Mouse (Mus musculus): ENCODE data around the gene Gm20388. TPM values are rescaled to one million over a fixed set of nuclear protein-coding genes. Genes with fewer than 3 reads are reported as not detected.
A peak's percentile ranks its signal among the peaks of the same experiment; 100 is the strongest.
"Not testable (repeated sequence)": the region's sequence is repeated elsewhere in the genome, so short reads cannot be mapped to it uniquely, and the experiment has no call there.

The Gm20388 gene
- polyA plus RNA-seq, 1 experiment from 2014 or later: 7.4 TPM

DNA sequence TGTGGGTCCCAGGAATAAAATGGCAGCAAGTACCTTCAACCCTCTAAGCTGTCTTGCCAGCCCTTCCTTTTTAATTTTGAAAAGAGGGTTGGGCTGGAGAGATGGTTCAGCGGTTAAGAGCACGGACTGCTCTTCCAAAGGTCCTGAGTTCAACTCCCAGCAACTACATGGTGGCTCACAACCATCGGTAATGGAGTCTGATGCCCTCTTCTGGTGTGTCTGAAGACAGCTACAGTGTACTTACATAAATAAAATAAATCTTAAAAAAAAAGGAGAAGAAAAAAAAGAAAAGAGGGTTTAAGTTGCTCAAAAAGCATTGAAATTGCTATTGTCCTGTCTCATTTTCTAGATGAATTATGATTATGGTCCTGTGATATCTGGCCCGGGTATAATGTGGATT lies 3190.6 kb downstream of the Gm20388 start:
- Histone ChIP-seq H3K9me3 (replicated peaks; ENCODE audit: control insufficient read depth, low read length) (no peaks in the 10 kb centered on the region), H3K36me3 (ENCODE audit: control insufficient read depth, insufficient read depth, low read length) (peaks cover 6% of the 10 kb centered on the region), H3K4me1 (ENCODE audit: control insufficient read depth, insufficient read depth, low read length) (peaks cover 11% of the 10 kb centered on the region; the same call in 1 of the 2 replicates), H3K4me2 (ENCODE audit: low read depth, low read length) (peak overlapping the region; percentile 65), H3K9ac (ENCODE audit: low read length) (no peak overlapping the region), H3K27ac (ENCODE audit: low read length) (no peak overlapping the region), H3K27me3 (ENCODE audit: control insufficient read depth, insufficient read depth, low read length) (no peaks in the 10 kb centered on the region), H3K4me3 (replicated peaks; ENCODE audit: low read length) (no peak overlapping the region)
- ATAC-seq (ENCODE audit: insufficient read depth, low FRiP score): no peak
- WGBS: 72% methylated on average over 4 of the region's 4 CpGs

GRCm38 (mm10) chr8:123101735-123102685 lies 3191.4 kb downstream of the Gm20388 start, which contains the start of gene Rpl13:
TSS of gene Rpl13 (plus strand) at chr8:123102350.
- no peaks in the 10 kb centered on the region for H3K27me3 ChIP-seq (ENCODE audit: control insufficient read depth, insufficient read depth, low read length)
- H3K9ac ChIP-seq (ENCODE audit: low read length): peak within 1 kb of the TSS; percentile 95
- peak within 1 kb of the TSS; percentile 93 for H3K4me2 ChIP-seq (ENCODE audit: low read depth, low read length)
- no peaks in the 10 kb centered on the region for H3K9me3 ChIP-seq (replicated peaks; ENCODE audit: control insufficient read depth, low read length)
- ATAC-seq (ENCODE audit: insufficient read depth, low FRiP score): peak; percentile 95
- H3K36me3 ChIP-seq (ENCODE audit: control insufficient read depth, insufficient read depth, low read length): peaks cover 6% of the 10 kb centered on the region
- under 1% methylated on average over 56 of the region's 56 CpGs for WGBS
- H3K27ac ChIP-seq (ENCODE audit: low read length): peak within 1 kb of the TSS; percentile 93
- H3K4me1 ChIP-seq (ENCODE audit: control insufficient read depth, insufficient read depth, low read length): peaks cover 11% of the 10 kb centered on the region; the same call in 1 of the 2 replicates
- H3K4me3 ChIP-seq (replicated peaks; ENCODE audit: low read length): peak within 1 kb of the TSS; percentile 77

GRCm38 (mm10) chr8:123102855-123103254 lies 3192.2 kb downstream of the Gm20388 start:
- H3K27ac ChIP-seq (ENCODE audit: low read length): peak overlapping the region; percentile 93
- not testable (repeated sequence) for H3K9me3 ChIP-seq (replicated peaks; ENCODE audit: control insufficient read depth, low read length); H3K27me3 ChIP-seq (ENCODE audit: control insufficient read depth, insufficient read depth, low read length); H3K36me3 ChIP-seq (ENCODE audit: control insufficient read depth, insufficient read depth, low read length); ATAC-seq (ENCODE audit: insufficient read depth, low FRiP score)
- H3K4me3 ChIP-seq (replicated peaks; ENCODE audit: low read length): peak overlapping the region; percentile 77
- peak overlapping the region; percentile 95 for H3K9ac ChIP-seq (ENCODE audit: low read length)
- H3K4me2 ChIP-seq (ENCODE audit: low read depth, low read length): peak overlapping the region; percentile 93
- WGBS: 0% methylated on average over 26 of the region's 26 CpGs
- H3K4me1 ChIP-seq (ENCODE audit: control insufficient read depth, insufficient read depth, low read length): peaks cover 11% of the 10 kb centered on the region; the same call in 1 of the 2 replicates

DNA sequence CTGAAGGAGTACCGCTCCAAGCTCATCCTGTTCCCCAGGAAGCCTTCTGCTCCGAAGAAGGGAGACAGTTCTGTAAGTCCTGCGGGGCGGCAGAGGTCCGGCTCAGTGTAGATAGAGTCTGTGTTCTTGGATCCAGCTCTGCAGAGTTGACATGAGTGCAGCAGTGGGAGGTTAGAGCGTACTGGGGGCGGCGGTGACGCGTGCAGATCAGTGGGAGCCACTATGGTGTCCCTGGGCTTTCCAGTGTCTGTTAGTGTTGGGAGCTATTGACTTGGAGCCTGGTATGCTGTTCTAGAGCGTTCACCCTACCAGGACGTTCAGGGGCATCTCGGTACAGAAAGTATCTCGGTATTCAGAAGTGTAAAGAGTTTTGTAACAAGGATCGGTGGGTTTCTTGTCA lies 3192.6 kb downstream of the Gm20388 start:
- Histone ChIP-seq H3K9ac (ENCODE audit: low read length) (peak overlapping the region; percentile 95), H3K4me3 (replicated peaks; ENCODE audit: low read length) (peak overlapping the region; percentile 77), H3K4me1 (ENCODE audit: control insufficient read depth, insufficient read depth, low read length) (peaks cover 11% of the 10 kb centered on the region; the same call in 1 of the 2 replicates), H3K36me3 (ENCODE audit: control insufficient read depth, insufficient read depth, low read length) (peaks cover 6% of the 10 kb centered on the region), H3K9me3 (replicated peaks; ENCODE audit: control insufficient read depth, low read length) (no peaks in the 10 kb centered on the region), H3K27ac (ENCODE audit: low read length) (peak overlapping the region; percentile 93), H3K27me3 (ENCODE audit: control insufficient read depth, insufficient read depth, low read length) (no peaks in the 10 kb centered on the region), H3K4me2 (ENCODE audit: low read depth, low read length) (peak overlapping the region; percentile 93)
- 13% methylated on average over 14 of the region's 15 CpGs for WGBS
- no peak for ATAC-seq (ENCODE audit: insufficient read depth, low FRiP score)

DNA sequence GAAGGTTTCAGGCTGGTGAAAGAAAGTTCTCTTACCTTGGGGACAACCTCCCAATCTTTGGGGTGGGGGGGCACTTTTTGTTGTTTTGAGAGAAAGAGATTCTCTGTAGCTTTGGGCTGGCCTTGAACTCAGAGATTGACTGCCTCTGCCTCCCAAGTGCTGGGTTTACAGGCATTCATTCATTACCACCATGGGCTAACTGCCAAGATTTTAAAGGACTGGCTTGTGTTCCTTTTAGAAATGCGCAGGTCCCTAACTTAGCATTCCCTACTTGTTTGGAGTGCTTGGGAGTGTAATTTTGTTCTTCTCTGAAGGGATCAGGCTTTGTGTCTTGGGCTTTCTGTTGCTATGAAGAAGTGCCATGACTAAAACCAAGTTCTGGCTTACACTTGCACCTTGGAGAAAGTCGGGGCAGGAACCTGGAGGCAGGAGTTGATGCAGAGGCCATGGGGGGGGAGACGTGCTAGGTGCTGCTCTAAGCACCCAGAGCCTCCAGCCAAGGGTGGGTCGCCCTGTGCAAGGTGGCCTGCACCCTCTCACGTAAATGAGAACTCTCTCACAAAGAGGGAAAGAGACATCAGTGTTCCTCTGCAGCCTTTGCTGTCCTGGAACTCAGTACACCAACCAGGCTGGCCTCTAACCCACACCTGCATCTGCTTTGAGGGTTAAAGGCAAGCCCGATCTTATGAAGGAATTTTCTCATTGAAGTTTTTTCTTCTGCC lies 3193.6 kb downstream of the Gm20388 start:
- H3K4me2 ChIP-seq (ENCODE audit: low read depth, low read length): peak overlapping the region; percentile 93
- H3K9ac ChIP-seq (ENCODE audit: low read length): peak overlapping the region; percentile 95; the same call in 1 of the 2 replicates
- H3K27me3 ChIP-seq (ENCODE audit: control insufficient read depth, insufficient read depth, low read length): no peaks in the 10 kb centered on the region
- peak overlapping the region; percentile 77 for H3K4me3 ChIP-seq (replicated peaks; ENCODE audit: low read length)
- peaks cover 11% of the 10 kb centered on the region; the same call in 1 of the 2 replicates for H3K4me1 ChIP-seq (ENCODE audit: control insufficient read depth, insufficient read depth, low read length)
- ATAC-seq (ENCODE audit: insufficient read depth, low FRiP score): no peak
- no peak overlapping the region for H3K27ac ChIP-seq (ENCODE audit: low read length)
- H3K9me3 ChIP-seq (replicated peaks; ENCODE audit: control insufficient read depth, low read length): no peaks in the 10 kb centered on the region
- 76% methylated on average over 6 of the region's 6 CpGs for WGBS
- H3K36me3 ChIP-seq (ENCODE audit: control insufficient read depth, insufficient read depth, low read length): peaks cover 6% of the 10 kb centered on the region

GRCm38 (mm10) chr8:123105553-123106326 lies 3195.1 kb downstream of the Gm20388 start:
- H3K4me1 ChIP-seq (ENCODE audit: control insufficient read depth, insufficient read depth, low read length): peaks cover 11% of the 10 kb centered on the region; the same call in 1 of the 2 replicates
- H3K36me3 ChIP-seq (ENCODE audit: control insufficient read depth, insufficient read depth, low read length): peaks cover 6% of the 10 kb centered on the region
- H3K4me3 ChIP-seq (replicated peaks; ENCODE audit: low read length): no peak overlapping the region
- H3K27ac ChIP-seq (ENCODE audit: low read length): no peak overlapping the region
- H3K9me3 ChIP-seq (replicated peaks; ENCODE audit: control insufficient read depth, low read length): no peaks in the 10 kb centered on the region
- no peak overlapping the region for H3K4me2 ChIP-seq (ENCODE audit: low read depth, low read length)
- H3K27me3 ChIP-seq (ENCODE audit: control insufficient read depth, insufficient read depth, low read length): no peaks in the 10 kb centered on the region
- no peak for ATAC-seq (ENCODE audit: insufficient read depth, low FRiP score)
- H3K9ac ChIP-seq (ENCODE audit: low read length): no peak overlapping the region
- WGBS: 61% methylated on average over 5 of the region's 5 CpGs

- H3K4me2 ChIP-seq (ENCODE audit: low read depth, low read length): no peak overlapping the region
- no peaks in the 10 kb centered on the region for H3K9me3 ChIP-seq (replicated peaks; ENCODE audit: control insufficient read depth, low read length)
- no peak for ATAC-seq (ENCODE audit: insufficient read depth, low FRiP score)
- H3K9ac ChIP-seq (ENCODE audit: low read length): no peak overlapping the region
- no peaks in the 10 kb centered on the region for H3K27me3 ChIP-seq (ENCODE audit: control insufficient read depth, insufficient read depth, low read length)
- H3K4me1 ChIP-seq (ENCODE audit: control insufficient read depth, insufficient read depth, low read length): peaks cover 11% of the 10 kb centered on the region; the same call in 1 of the 2 replicates
- H3K27ac ChIP-seq (ENCODE audit: low read length): no peak overlapping the region
- peaks cover 6% of the 10 kb centered on the region for H3K36me3 ChIP-seq (ENCODE audit: control insufficient read depth, insufficient read depth, low read length)
- 54% methylated on average over 2 of the region's 2 CpGs for WGBS
- no peak overlapping the region for H3K4me3 ChIP-seq (replicated peaks; ENCODE audit: low read length)
Measured at GRCm38 (mm10) chr8:123106531-123106930, 3195.9 kb downstream of the Gm20388 start.

DNA sequence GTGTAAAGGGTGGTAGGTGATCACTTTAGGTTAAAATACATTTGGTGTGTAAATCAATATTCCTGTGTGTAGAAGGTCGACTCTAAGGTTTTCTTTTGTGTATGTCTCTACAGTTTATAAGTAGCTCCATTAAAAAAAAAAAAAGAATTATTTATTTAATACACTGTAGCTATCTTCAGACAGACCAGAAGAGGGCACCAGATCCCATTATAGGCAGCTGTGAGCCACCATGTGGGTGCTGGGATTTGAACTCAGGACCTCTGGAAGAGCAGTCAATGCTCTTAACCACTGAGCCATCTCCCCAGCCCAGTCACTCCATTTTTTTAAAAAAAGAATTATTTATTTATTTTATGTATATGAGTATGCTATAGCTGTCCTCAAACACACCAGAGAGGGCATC lies 3197.4 kb downstream of the Gm20388 start:
- Histone ChIP-seq H3K36me3 (ENCODE audit: control insufficient read depth, insufficient read depth, low read length) (peaks cover 6% of the 10 kb centered on the region), H3K4me2 (ENCODE audit: low read depth, low read length) (no peak overlapping the region), H3K27ac (ENCODE audit: low read length) (no peak overlapping the region), H3K4me3 (replicated peaks; ENCODE audit: low read length) (no peak overlapping the region), H3K9ac (ENCODE audit: low read length) (no peak overlapping the region), H3K4me1 (ENCODE audit: control insufficient read depth, insufficient read depth, low read length) (peaks cover 11% of the 10 kb centered on the region; the same call in 1 of the 2 replicates), H3K27me3 (ENCODE audit: control insufficient read depth, insufficient read depth, low read length) (no peaks in the 10 kb centered on the region), H3K9me3 (replicated peaks; ENCODE audit: control insufficient read depth, low read length) (no peaks in the 10 kb centered on the region)
- WGBS: 62% methylated on average over 1 of the region's 1 CpGs
- ATAC-seq (ENCODE audit: insufficient read depth, low FRiP score): no peak
